Mouse (Mus musculus) left cerebral cortex, adult 9 months (tissue): Measurements from ENCODE around the gene Pde4a.
"Not testable (repeated sequence)": the region's sequence is repeated elsewhere in the genome, so short reads cannot be mapped to it uniquely, and the experiment has no call there.

Experiments
- DNase-seq, 2 experiments: peaks; one replicate each; pipeline ENCODE4 v3.0.0; 2022; ENCODE audit warnings: low spot score in 2 of 2

Gene Pde4a

GRCm38 (mm10) chr9:21244428-21245112 is 79.1 kb downstream of the Pde4a start:
- DNase-seq = peak in 1 of 2 experiments; percentile 44

- DNase-seq = no peak
Measured at GRCm38 (mm10) chr9:21245113-21245487, 79.6 kb downstream of the Pde4a start.

GRCm38 (mm10) chr9:21246342-21246741 is 80.8 kb downstream of the Pde4a start:
- DNase-seq = no peak

- DNase-seq = peak in 1 of 2 experiments; percentile 54
Measured at GRCm38 (mm10) chr9:21248326-21248725, 82.8 kb downstream of the Pde4a start, which contains the start of gene S1pr5. Gene S1pr5 (minus strand): TSS chr9:21248443.

GRCm38 (mm10) chr9:21249629-21250508 is 84.4 kb downstream of the Pde4a start:
- DNase-seq = no peak

- no peak for DNase-seq
Measured at GRCm38 (mm10) chr9:21250509-21250908, 85.0 kb downstream of the Pde4a start.

GRCm38 (mm10) chr9:21251116-21251735 is 85.7 kb downstream of the Pde4a start:
- DNase-seq = no peak

GRCm38 (mm10) chr9:21254690-21255089 is 89.2 kb downstream of the Pde4a start:
- DNase-seq = no peak

GRCm38 (mm10) chr9:21256349-21256748 is 90.8 kb downstream of the Pde4a start:
- not testable (repeated sequence) for DNase-seq

- DNase-seq = no peak
Measured at GRCm38 (mm10) chr9:21260491-21261040, 95.1 kb downstream of the Pde4a start.

GRCm38 (mm10) chr9:21261831-21262230 is 96.3 kb downstream of the Pde4a start:
- DNase-seq = no peak
